Mouse (Mus musculus) T-helper 17 cell (primary cell): ENCODE measurements around the gene Phlda3.

Experiments used
- in situ Hi-C, 2 experiments: fragments of 300-600 bp; cut with MboI, MseI; formaldehyde crosslinking; loops; 1 replicate in 1 of 2; 2 replicates in 1 of 2; pipeline ENCODE4 v1.15.1; 2025; ENCODE audit warnings: high pct_unique_total_duplicates in 2 of 2

Gene Phlda3

GRCm38 (mm10) chr1:135792143-135792939 lies 26.4 kb downstream of the Phlda3 start:
- in situ Hi-C loops = no loop called here

GRCm38 (mm10) chr1:135793370-135794215 lies 27.7 kb downstream of the Phlda3 start:
- in situ Hi-C loops = no loop called here

- in situ Hi-C loops = no loop called here
Observed at GRCm38 (mm10) chr1:135794216-135795134, 28.6 kb downstream of the Phlda3 start.

- in situ Hi-C loops = no loop called here
Observed at GRCm38 (mm10) chr1:135798492-135798891, 32.6 kb downstream of the Phlda3 start.

DNA sequence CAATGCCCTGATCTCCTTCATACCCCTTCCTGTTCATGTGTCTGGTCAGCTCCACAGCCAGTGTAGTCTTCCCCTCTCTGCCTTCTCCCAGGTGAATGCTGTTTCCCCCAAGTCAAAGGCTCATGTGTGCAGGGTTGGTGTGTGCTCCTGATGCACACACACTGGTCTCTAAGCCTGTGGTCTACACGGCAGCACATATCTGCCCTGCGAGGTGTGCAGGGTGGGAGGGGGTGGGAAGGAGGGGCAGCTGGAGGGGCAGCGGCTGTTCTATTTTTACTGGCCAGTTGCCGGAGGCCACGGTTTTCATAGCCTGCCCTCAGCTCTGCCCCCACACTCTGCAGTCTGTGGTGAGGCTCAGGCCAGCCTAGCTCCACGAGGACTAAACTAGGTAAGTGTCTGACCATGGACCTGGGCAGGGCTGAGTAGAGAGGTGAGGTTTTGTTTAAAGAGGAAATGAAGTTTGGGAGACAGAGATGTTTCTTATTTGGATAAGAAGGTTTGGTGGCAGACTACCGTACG lies 33.2 kb downstream of the Phlda3 start:
- in situ Hi-C loops = no loop called here

- in situ Hi-C loops = no loop called here
Observed at GRCm38 (mm10) chr1:135800192-135800950, 34.5 kb downstream of the Phlda3 start.

GRCm38 (mm10) chr1:135807546-135807945 lies 41.6 kb downstream of the Phlda3 start:
- in situ Hi-C loops = no loop called here

DNA sequence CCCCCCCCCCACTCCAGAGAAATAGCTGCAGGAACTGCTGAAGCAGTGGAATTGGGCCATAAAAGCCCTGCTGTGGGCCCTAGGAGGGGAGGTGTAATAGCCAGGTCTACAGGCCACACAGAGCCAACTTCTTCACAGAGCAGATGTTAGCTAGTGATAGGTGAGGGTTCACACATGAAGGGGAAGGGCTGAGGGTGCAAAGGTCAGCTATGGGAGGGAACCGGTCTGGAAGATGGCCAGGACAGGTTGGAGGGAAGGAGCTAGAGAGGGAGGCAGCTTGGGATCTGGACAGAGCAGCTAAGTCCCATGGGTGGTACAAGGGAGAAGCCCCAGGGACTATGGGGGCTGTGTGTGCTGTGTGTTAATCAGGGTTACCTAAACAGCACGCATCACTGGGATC lies 44.3 kb downstream of the Phlda3 start:
- in situ Hi-C loops = no loop called here

- in situ Hi-C loops = no loop called here
Observed at GRCm38 (mm10) chr1:135811016-135811646, 45.2 kb downstream of the Phlda3 start.

DNA sequence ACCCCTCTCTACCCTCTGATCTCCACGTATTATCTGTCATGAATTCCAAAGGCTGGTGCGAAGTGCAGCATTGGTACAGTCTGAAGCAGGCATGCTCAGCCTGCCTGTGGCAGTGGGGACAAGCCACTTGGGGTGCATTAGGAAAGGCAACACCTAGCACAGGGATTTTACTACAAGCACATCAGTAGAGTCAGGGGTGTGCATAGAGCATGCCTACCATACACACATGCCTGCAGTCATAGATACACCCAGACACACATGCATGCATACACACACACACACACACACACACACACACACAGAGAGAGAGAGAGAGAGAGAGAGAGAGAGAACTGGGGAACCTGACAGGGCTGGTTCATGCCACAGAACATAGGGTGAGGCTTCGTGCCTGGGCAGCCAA lies 46.3 kb downstream of the Phlda3 start:
- in situ Hi-C loops = no loop called here

- in situ Hi-C loops = no loop called here
Observed at GRCm38 (mm10) chr1:135812618-135813017, 46.7 kb downstream of the Phlda3 start.

DNA sequence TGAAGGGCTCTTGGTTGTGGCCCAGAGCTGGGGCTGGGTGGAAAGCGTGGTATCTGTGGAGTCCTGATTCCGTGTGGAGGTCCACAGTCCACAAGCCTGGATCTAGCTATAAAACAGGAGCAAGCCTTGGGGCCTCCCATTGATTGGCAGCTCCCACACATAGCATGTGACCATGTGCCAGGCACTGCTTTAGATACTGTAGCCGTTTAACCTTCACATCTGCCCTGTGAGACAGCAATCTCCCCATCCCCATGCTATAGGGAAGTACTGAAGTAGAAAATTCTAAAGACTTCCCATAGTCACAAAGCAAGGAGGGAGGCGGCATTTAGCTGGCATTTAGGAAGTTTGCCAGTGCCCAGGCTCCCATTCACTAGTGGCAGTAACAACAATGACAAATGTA lies 47.2 kb downstream of the Phlda3 start:
- in situ Hi-C loops = no loop called here

DNA sequence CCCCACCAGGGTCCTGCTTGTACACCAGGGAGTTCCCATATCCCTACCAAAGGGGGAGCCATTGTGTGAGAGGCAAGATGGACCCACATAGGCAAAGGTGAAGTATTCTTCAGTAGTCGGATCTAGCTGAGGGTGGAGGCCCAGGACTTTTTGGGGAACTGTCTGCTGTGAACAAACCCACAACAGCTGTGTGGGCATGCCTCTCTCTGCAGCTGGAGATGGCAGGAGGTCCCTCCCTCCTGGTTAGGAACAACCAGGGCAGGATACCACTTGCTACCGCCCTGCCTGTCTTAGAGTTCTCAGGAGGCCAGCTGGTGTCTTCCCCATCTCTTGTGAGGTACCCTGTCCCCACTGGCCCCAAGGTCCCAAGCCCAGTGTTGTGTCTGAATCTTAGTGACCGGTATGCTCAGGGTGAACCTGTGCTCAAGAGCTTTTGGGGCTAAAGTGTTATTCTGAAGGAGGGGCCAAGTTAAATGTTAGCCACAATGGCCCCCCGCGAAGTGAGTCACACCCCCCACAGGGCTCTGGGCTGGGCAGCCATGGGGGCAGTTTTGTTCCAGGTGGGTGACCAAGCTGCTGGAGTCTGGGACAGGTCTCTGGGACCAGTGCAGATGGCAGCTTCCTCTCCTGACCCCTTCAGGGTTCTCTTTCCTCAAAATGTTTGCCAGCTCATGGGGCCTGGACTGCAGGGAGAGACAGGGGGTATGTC lies 47.9 kb downstream of the Phlda3 start:
- in situ Hi-C loops = no loop called here

GRCm38 (mm10) chr1:135814531-135814930 lies 48.6 kb downstream of the Phlda3 start:
- in situ Hi-C loops = no loop called here

GRCm38 (mm10) chr1:135817595-135817994 lies 51.7 kb downstream of the Phlda3 start:
- in situ Hi-C loops = no loop called here

DNA sequence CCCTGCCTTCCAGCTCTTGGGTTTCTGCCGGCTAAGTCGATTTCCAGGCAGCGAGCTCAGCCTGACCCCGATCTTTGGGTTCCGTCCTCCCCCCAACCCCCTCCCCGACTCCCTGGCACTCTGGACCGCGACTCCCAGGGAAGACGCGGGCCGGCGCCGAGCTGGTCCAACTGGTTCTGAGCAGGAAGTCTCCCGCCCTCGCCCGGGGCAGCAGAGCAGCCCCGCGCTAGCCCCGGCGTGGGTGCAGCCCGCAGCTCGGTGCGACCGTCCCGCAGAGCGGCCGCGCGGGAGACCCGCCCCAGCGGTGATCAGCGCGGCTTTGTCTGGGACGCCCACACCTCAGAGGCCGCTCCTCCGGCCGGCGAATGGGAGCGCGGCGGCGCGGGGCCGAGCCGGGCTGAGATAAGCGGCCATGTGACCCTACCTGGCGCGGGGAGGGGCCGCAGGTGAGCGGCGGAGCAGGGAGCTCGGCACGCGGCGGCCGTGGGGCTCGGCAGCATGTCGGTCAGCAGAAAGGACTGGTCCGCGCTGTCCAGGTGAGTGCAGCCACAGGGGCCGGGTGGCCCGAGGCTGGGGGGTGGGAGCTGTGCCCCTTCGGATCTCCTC lies 52.7 kb downstream of the Phlda3 start, which contains the start of gene Lad1:
Gene Lad1 (plus strand): TSS at position 118 of the 606 bp plus-strand sequence.
- in situ Hi-C loops = no loop called here
